Comparison of ENCODE assay signal across 13 mouse cellular contexts in the genomic region with DNA sequence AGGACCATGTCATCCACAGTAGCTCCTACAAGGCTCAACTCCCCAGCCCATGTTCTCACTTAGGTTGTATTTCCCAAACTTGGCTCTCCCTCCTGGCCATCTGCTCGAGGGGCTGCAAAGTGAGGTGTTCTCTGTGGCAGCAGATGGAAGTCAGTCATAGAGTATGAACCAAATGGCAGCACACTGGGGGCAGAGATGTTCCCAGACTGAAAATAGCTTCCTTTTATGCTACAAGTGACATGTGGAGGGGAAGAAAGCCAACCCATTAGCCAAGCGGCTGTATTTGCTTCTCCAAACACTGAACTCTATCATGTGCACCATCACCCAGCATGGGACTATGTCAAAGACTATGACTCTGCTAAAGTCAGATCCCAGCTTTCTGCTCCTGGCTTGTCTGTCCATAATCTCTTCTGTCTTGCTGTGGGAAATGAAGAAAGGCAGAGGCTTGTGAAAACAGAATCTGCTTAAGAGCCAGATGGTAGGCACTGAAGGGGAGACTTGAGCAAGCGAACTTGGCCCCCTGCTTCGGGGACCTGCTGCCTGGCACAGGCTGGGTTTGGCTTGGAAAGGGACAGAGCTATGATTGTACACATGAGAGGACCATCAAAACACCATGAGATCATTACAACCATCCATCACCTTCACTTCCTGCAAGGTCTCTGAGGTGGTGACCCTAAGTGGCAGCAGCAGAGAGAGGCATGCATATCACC. TPM values are rescaled to one million over a fixed set of nuclear protein-coding genes. Genes with fewer than 3 reads are reported as not detected.
DNase-seq lines count a peak whose midpoint lies in the region; ATAC-seq lines count a peak whose summit lies in the region.
"Had no signal": no experiment of that assay in that cellular context is flagged by ENCODE, and none has a peak within 500 bp of the region (broad histone marks: within the 10 kb centered on the region; RNA-seq: fewer than 3 reads in every experiment).

No protein-coding gene starts in this region.

- H3K36me3 ChIP-seq in hindbrain, embryonic 15.5 days = no peaks in the 10 kb centered on the region
- H3K36me3 ChIP-seq in hindbrain, embryonic 13.5 days = no peaks in the 10 kb centered on the region
- H3K36me3 ChIP-seq: midbrain, embryonic 10.5 days had no signal

- H3K27me3 ChIP-seq in hindbrain, embryonic 15.5 days = no peaks in the 10 kb centered on the region
- H3K27me3 ChIP-seq in hindbrain, embryonic 13.5 days = no peaks in the 10 kb centered on the region
- H3K27me3 ChIP-seq: Patski had no signal

- H3K9ac ChIP-seq in hindbrain, embryonic 15.5 days = no peak overlapping the region
- H3K9ac ChIP-seq in hindbrain, embryonic 13.5 days = no peak overlapping the region
- H3K9ac ChIP-seq: liver, embryonic 14.5 days had no signal

- ATAC-seq in hindbrain, embryonic 15.5 days (ENCODE audit: low FRiP score, low read depth) = peak; percentile 66
- ATAC-seq in hindbrain, embryonic 13.5 days (ENCODE audit: low FRiP score) = no peak
- ATAC-seq in erythroid progenitor cell, adult 5-6 weeks (replicated peaks; ENCODE audit: low FRiP score, poor library complexity, severe bottlenecking) = no peak
- ATAC-seq in megakaryocyte progenitor cell, adult 5-6 weeks (replicated peaks; ENCODE audit: poor library complexity) = no peak
- ATAC-seq: Patski had no signal

- H3K27ac ChIP-seq in hindbrain, embryonic 15.5 days (replicated peaks) = no peak overlapping the region
- no peak overlapping the region for H3K27ac ChIP-seq in hindbrain, embryonic 13.5 days
- H3K27ac ChIP-seq: gastrocnemius, adult 2 months; liver, embryonic 14.5 days; midbrain, embryonic 10.5 days had no signal

- H3K4me3 ChIP-seq in hindbrain, embryonic 15.5 days = no peak overlapping the region
- no peak overlapping the region for H3K4me3 ChIP-seq in hindbrain, embryonic 13.5 days
- H3K4me3 ChIP-seq: gastrocnemius, adult 2 months; midbrain, embryonic 10.5 days had no signal

- H3K4me1 ChIP-seq in hindbrain, embryonic 15.5 days (replicated peaks) = no peaks in the 10 kb centered on the region
- H3K4me1 ChIP-seq in hindbrain, embryonic 13.5 days (replicated peaks) = no peaks in the 10 kb centered on the region
- H3K4me1 ChIP-seq: midbrain, embryonic 10.5 days had no signal

- H3K4me2 ChIP-seq in hindbrain, embryonic 15.5 days = no peak overlapping the region
- H3K4me2 ChIP-seq in hindbrain, embryonic 13.5 days = no peak overlapping the region

- no peaks in the 10 kb centered on the region for H3K9me3 ChIP-seq in hindbrain, embryonic 15.5 days
- no peaks in the 10 kb centered on the region for H3K9me3 ChIP-seq in hindbrain, embryonic 13.5 days
- H3K9me3 ChIP-seq: midbrain, embryonic 10.5 days had no signal

- 73% methylated on average over 4 of the region's 4 CpGs for WGBS in hindbrain, embryonic 15.5 days
- 80% methylated on average over 4 of the region's 4 CpGs for WGBS in hindbrain, embryonic 13.5 days

- peak; percentile 88 to 90 for DNase-seq in cerebellum, postnatal 25 days
- DNase-seq in layer of hippocampus, postnatal 25 days (ENCODE audit: extremely low spot score in 1 of 2, low spot score in 1 of 2) = peak; percentile 46 to 54
- DNase-seq in right cerebral cortex, postnatal 25 days = peak; percentile 60
- no peak for DNase-seq in liver
- DNase-seq: adrenal gland, postnatal 25 days; gastrocnemius, adult 2 months had no signal

RNA-seq across cellular contexts. Expression of gene Cemip, which starts 41.6 kb away (rescaled TPM):
- 0.62 and 0.94 TPM in 2 replicates for polyA plus RNA-seq in hindbrain, embryonic 15.5 days (2015; fragmentation: Nextera tagmentation; extraction: Ambion mirVana)
- polyA plus RNA-seq in hindbrain, embryonic 13.5 days (2015; fragmentation: Nextera tagmentation; extraction: Ambion mirVana) = 0.41 and 0.49 TPM in 2 replicates
- total RNA-seq in layer of hippocampus, postnatal 25 days (2021) = 10 to 100 TPM; 21.6 to 25.9 TPM
- not detected in 2 replicates for total RNA-seq in erythroid progenitor cell, adult 5-6 weeks (2015; ENCODE audit: low replicate concordance)
- total RNA-seq in erythroid progenitor cell, adult 5-6 weeks (2017; ENCODE audit: low replicate concordance) = 0.13 TPM in 1 of 2 replicates, not detected in the other
- total RNA-seq in megakaryocyte progenitor cell, adult 5-6 weeks (2015) = not detected in 2 replicates
- not detected in 2 replicates for total RNA-seq in megakaryocyte progenitor cell, adult 5-6 weeks (2017)
- total RNA-seq: gastrocnemius, adult 2 months had no signal

Comparison
In these comparisons a context has a peak if more than half of its experiments do, and no peak if none do; other contexts are left out.
1. RNA of gene Cemip, which starts 41.6 kb away (total RNA-seq): 21.6 to 25.9 TPM in layer of hippocampus, postnatal 25 days; 0.13 TPM in erythroid progenitor cell, adult 5-6 weeks and not detected in megakaryocyte progenitor cell, adult 5-6 weeks; every median in the first group is over 10 times any median in the second.